Mouse (Mus musculus) naive thymus-derived CD4-positive, alpha-beta T cell, adult 5 months (primary cell): ENCODE results near the gene Dhx57. TPM values are rescaled to one million over a fixed set of nuclear protein-coding genes. Genes with fewer than 3 reads are reported as not detected.

ENCODE experiments used
- polyA plus RNA-seq: library from polyadenylated mRNA; unstranded; fragments of 100-300 nt; shearing (Covaris generic); gene quantifications from one replicate; pipeline ENCODE4 v1.2.1, GENCODE M21; 2017

Gene Dhx57
- 18.3 TPM for polyA plus RNA-seq

DNA sequence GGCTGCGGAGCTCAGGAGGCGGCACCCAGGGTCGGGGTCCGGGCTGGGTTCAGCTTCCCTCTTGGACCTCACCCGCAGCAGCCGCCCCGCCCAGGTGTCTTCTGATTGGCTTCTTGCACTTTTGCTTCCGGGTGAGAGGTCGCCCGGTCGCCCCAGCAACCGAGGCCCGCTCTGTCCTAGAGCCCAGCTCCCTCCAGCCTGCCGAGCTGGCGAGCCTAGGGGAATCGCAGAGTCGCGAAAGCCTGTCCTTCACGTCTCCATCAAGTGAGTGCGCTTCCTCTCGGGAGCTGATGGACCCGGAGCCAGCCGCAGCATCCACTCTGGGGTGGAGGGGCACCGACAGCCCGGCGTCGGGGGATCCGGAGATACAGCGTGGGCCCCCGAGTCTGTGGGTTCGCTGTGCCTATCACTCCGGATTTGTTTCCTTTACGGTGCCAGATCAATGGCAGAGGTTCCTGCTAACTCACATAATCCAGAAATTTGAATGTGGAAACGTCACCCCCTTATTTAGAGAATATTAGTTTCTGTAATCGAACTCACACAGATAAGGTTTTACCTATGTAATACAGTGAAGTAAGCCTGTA, at the start of gene Dhx57, which contains the start of gene Morn2:
Gene Dhx57 (minus strand): TSS at position 403 of the 584 bp plus-strand sequence.
Gene Morn2 (plus strand): TSS at position 130 of the 584 bp plus-strand sequence.

GRCm38 (mm10) chr17:80307251-80307650, 17.0 kb upstream of the Dhx57 start, which contains the start of gene Arhgef33:
Gene Arhgef33, plus strand, starts transcription at chr17:80307407.

DNA sequence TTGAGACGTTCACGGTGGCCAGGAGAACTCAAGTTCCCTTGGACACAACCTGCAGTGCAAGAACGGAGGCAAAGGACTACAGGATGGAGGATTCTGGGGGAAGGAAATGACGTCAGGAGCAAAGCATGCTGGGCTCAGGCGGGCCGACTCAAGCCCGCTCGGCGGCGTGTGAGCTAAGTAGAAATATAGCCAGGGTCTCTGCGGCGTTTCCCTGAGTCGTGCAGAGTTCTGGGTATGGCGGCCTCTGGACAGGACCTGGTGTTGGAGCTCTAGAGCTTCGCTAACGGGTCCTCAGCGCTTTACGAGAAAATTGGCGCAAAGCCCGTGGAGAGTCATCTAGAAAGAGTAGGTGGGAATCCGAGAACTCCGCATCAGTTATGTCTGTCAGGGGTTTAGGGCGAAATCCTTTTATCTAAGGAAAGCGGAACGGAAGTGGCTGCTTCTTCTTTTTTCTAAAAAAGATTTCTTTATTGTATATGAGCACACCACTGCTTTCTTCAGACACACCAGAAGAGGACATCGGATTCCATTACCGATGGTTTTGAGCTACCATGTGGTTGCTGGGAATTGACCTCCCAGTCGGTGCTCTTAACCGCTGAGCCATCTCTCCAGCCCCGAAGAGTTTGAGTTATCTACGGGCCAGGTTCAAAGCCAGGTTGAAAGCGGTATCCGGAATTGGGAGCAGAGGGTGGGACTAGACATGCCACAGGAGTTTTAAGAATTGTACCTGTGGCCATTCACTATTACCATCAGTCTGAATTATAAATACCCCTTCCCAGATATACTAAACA, 65.8 kb downstream of the Dhx57 start, which contains the start of gene Gemin6:
Gene Gemin6 (plus strand): TSS at position 116 of the 791 bp plus-strand sequence.

GRCm38 (mm10) chr17:80206671-80207581, 83.3 kb downstream of the Dhx57 start, which contains the start of the genes Srsf7 and Ttc39d:
Gene Srsf7, minus strand, starts transcription at chr17:80207307.
Gene Ttc39d, plus strand, starts transcription at chr17:80207460.

Other genes starting within 250 kb of the Dhx57 start
- gene Hnrnpll, start 228.1 kb downstream of the Dhx57 start, polyA plus RNA-seq, result 26.3 TPM
- 7.2 TPM for gene Galm, start 163.0 kb downstream of the Dhx57 start, polyA plus RNA-seq
- 657 TPM for gene Srsf7, start 83.2 kb downstream of the Dhx57 start, polyA plus RNA-seq
- not detected for gene Ttc39d, start 83.0 kb downstream of the Dhx57 start, polyA plus RNA-seq
- 10.7 TPM for gene Gemin6, start 66.0 kb downstream of the Dhx57 start, polyA plus RNA-seq
- 0.75 TPM for gene Morn2, start 273 bp downstream of the Dhx57 start, polyA plus RNA-seq
- 1.6 TPM for gene Arhgef33, start 16.9 kb upstream of the Dhx57 start, polyA plus RNA-seq
- not detected for gene Gm10190, start 83.1 kb upstream of the Dhx57 start, polyA plus RNA-seq
- gene Sos1, start 190.0 kb upstream of the Dhx57 start, polyA plus RNA-seq, result 29.7 TPM